Mouse (Mus musculus): ENCODE measurements around the gene Tada2a. TPM values are rescaled to one million over a fixed set of nuclear protein-coding genes. Genes with fewer than 3 reads are reported as not detected.

The Tada2a gene
- polyA plus RNA-seq, 1 experiment from 2014 or later: 31.5 TPM

GRCm38 (mm10) chr11:84042808-84043762 is 86.3 kb downstream of the Tada2a start:
- H3K9me3 ChIP-seq (replicated peaks; ENCODE audit: control insufficient read depth, low read length, poor library complexity, severe bottlenecking): no peaks in the 10 kb centered on the region
- no peak overlapping the region for H3K4me3 ChIP-seq (ENCODE audit: low read depth, low read length)
- peak overlapping the region; percentile 93 for H3K27ac ChIP-seq (ENCODE audit: low read length)
- H3K36me3 ChIP-seq (ENCODE audit: control insufficient read depth, insufficient read depth, low read length): peaks cover 18% of the 10 kb centered on the region
- peak; percentile 92 for ATAC-seq
- H3K9ac ChIP-seq (ENCODE audit: low read depth, low read length): peak overlapping the region; percentile 44
- no peaks in the 10 kb centered on the region for H3K27me3 ChIP-seq (ENCODE audit: control insufficient read depth, insufficient read depth, low read depth, low read length)
- WGBS: 13% methylated on average over 14 of the region's 14 CpGs
- peaks cover 27% of the 10 kb centered on the region for H3K4me1 ChIP-seq (ENCODE audit: control insufficient read depth, insufficient read depth, low read length)
- H3K4me2 ChIP-seq (ENCODE audit: low read length): peak overlapping the region; percentile 34

GRCm38 (mm10) chr11:84040621-84041020 is 88.8 kb downstream of the Tada2a start:
- Histone ChIP-seq H3K27me3 (ENCODE audit: control insufficient read depth, insufficient read depth, low read depth, low read length) (no peaks in the 10 kb centered on the region), H3K9ac (ENCODE audit: low read depth, low read length) (no peak overlapping the region), H3K4me2 (ENCODE audit: low read length) (no peak overlapping the region), H3K4me1 (ENCODE audit: control insufficient read depth, insufficient read depth, low read length) (peaks cover 22% of the 10 kb centered on the region), H3K36me3 (ENCODE audit: control insufficient read depth, insufficient read depth, low read length) (peaks cover 18% of the 10 kb centered on the region), H3K9me3 (replicated peaks; ENCODE audit: control insufficient read depth, low read length, poor library complexity, severe bottlenecking) (no peaks in the 10 kb centered on the region), H3K4me3 (ENCODE audit: low read depth, low read length) (no peak overlapping the region), H3K27ac (ENCODE audit: low read length) (no peak overlapping the region)
- 68% methylated on average over 6 of the region's 6 CpGs for WGBS
- no peak for ATAC-seq

- Histone ChIP-seq H3K9me3 (replicated peaks; ENCODE audit: control insufficient read depth, low read length, poor library complexity, severe bottlenecking) (no peaks in the 10 kb centered on the region), H3K4me3 (ENCODE audit: low read depth, low read length) (no peak overlapping the region), H3K27me3 (ENCODE audit: control insufficient read depth, insufficient read depth, low read depth, low read length) (no peaks in the 10 kb centered on the region), H3K4me2 (ENCODE audit: low read length) (no peak overlapping the region), H3K4me1 (ENCODE audit: control insufficient read depth, insufficient read depth, low read length) (no peaks in the 10 kb centered on the region), H3K9ac (ENCODE audit: low read depth, low read length) (no peak overlapping the region), H3K36me3 (ENCODE audit: control insufficient read depth, insufficient read depth, low read length) (peaks cover 10% of the 10 kb centered on the region), H3K27ac (ENCODE audit: low read length) (no peak overlapping the region)
- no peak for ATAC-seq
- 86% methylated on average over 5 of the region's 5 CpGs for WGBS
Observed at GRCm38 (mm10) chr11:84033671-84034070, 95.7 kb downstream of the Tada2a start.

GRCm38 (mm10) chr11:84032559-84032958 is 96.8 kb downstream of the Tada2a start:
- WGBS: 92% methylated on average over 5 of the region's 5 CpGs
- peaks cover 16% of the 10 kb centered on the region for H3K36me3 ChIP-seq (ENCODE audit: control insufficient read depth, insufficient read depth, low read length)

GRCm38 (mm10) chr11:84031971-84032370 is 97.4 kb downstream of the Tada2a start:
- Histone ChIP-seq H3K4me2 (ENCODE audit: low read length) (no peak overlapping the region), H3K4me3 (ENCODE audit: low read depth, low read length) (no peak overlapping the region), H3K4me1 (ENCODE audit: control insufficient read depth, insufficient read depth, low read length) (no peaks in the 10 kb centered on the region), H3K27ac (ENCODE audit: low read length) (no peak overlapping the region), H3K36me3 (ENCODE audit: control insufficient read depth, insufficient read depth, low read length) (peaks cover 16% of the 10 kb centered on the region), H3K27me3 (ENCODE audit: control insufficient read depth, insufficient read depth, low read depth, low read length) (no peaks in the 10 kb centered on the region), H3K9ac (ENCODE audit: low read depth, low read length) (no peak overlapping the region), H3K9me3 (replicated peaks; ENCODE audit: control insufficient read depth, low read length, poor library complexity, severe bottlenecking) (no peaks in the 10 kb centered on the region)
- ATAC-seq: no peak
- 58% methylated on average over 9 of the region's 9 CpGs for WGBS

More at GRCm38 (mm10) chr11:84032559-84032958, 96.8 kb downstream of the Tada2a start:
- Histone ChIP-seq H3K4me2 (ENCODE audit: low read length) (no peak overlapping the region), H3K4me1 (ENCODE audit: control insufficient read depth, insufficient read depth, low read length) (no peaks in the 10 kb centered on the region), H3K9me3 (replicated peaks; ENCODE audit: control insufficient read depth, low read length, poor library complexity, severe bottlenecking) (no peaks in the 10 kb centered on the region), H3K27ac (ENCODE audit: low read length) (no peak overlapping the region), H3K9ac (ENCODE audit: low read depth, low read length) (no peak overlapping the region), H3K27me3 (ENCODE audit: control insufficient read depth, insufficient read depth, low read depth, low read length) (no peaks in the 10 kb centered on the region), H3K4me3 (ENCODE audit: low read depth, low read length) (no peak overlapping the region)
- no peak for ATAC-seq

Other genes starting within 250 kb of the Tada2a start
- gene Ddx52, start 187.5 kb downstream of the Tada2a start, polyA plus RNA-seq (2015; fragmentation: Nextera tagmentation; extraction: Ambion mirVana): 20.3 and 21.4 TPM in 2 replicates
- gene Synrg, start 165.2 kb downstream of the Tada2a start, polyA plus RNA-seq (2015; fragmentation: Nextera tagmentation; extraction: Ambion mirVana): 26.4 and 31.4 TPM in 2 replicates
- gene Dusp14, start 60.3 kb downstream of the Tada2a start, polyA plus RNA-seq (2015; fragmentation: Nextera tagmentation; extraction: Ambion mirVana): 11.0 and 11.8 TPM in 2 replicates
- 31.4 and 34.1 TPM in 2 replicates for gene Acaca, start 72 bp upstream of the Tada2a start, polyA plus RNA-seq (2015; fragmentation: Nextera tagmentation; extraction: Ambion mirVana)
- gene Gm11437, start 37.9 kb upstream of the Tada2a start, polyA plus RNA-seq (2015; fragmentation: Nextera tagmentation; extraction: Ambion mirVana): 0.15 and 0.29 TPM in 2 replicates